Mouse (Mus musculus) forebrain, embryonic 12.5 days (tissue): ENCODE results near the gene Zbtb1. TPM values are rescaled to one million over a fixed set of nuclear protein-coding genes. Genes with fewer than 3 reads are reported as not detected.
"Not testable (repeated sequence)": the region's sequence is repeated elsewhere in the genome, so short reads cannot be mapped to it uniquely, and the experiment has no call there.

Source experiments
- ATAC-seq: fragments of 200-750 bp; cut with Nextera tagmentation; 2 replicates; pipeline ENCODE4 v1.8.0; 2017; ENCODE audit warnings: moderate TSS enrichment; ENCODE audit not compliant: low FRiP score
- H3K27ac ChIP-seq: fragments of 300-500 bp; sonication (generic); 2 replicates; pipeline ENCODE4 v1.5.1; 2016; ENCODE audit warnings: mild to moderate bottlenecking
- H3K27me3 ChIP-seq: fragments of 300-500 bp; sonication (generic); 2 replicates; pipeline ENCODE4 v1.6.1; 2016; ENCODE audit warnings: mild to moderate bottlenecking
- H3K36me3 ChIP-seq: fragments of 300-500 bp; sonication (generic); replicated peaks from 2 replicates; pipeline ENCODE4 v1.6.1; 2016; ENCODE audit warnings: mild to moderate bottlenecking
- H3K4me1 ChIP-seq: fragments of 300-500 bp; sonication (generic); 2 replicates; pipeline ENCODE4 v1.6.1; 2016
- H3K4me2 ChIP-seq: fragments of 300-500 bp; sonication (generic); 2 replicates; pipeline ENCODE4 v1.6.1; 2016; ENCODE audit warnings: mild to moderate bottlenecking, moderate library complexity
- H3K4me3 ChIP-seq: fragments of 300-500 bp; sonication (generic); replicated peaks from 2 replicates; pipeline ENCODE4 v1.5.1; 2016; ENCODE audit warnings: mild to moderate bottlenecking
- H3K9ac ChIP-seq: fragments of 300-500 bp; sonication (generic); 2 replicates; pipeline ENCODE4 v1.6.1; 2016; ENCODE audit warnings: mild to moderate bottlenecking
- H3K9me3 ChIP-seq: fragments of 300-500 bp; sonication (generic); 2 replicates; pipeline ENCODE4 v1.6.1; 2016
- WGBS: fragments of 180-500 bp; shearing (Covaris S2); methylation state at CpG from one replicate; pipeline ENCODE4 v1.1.7; 2016; 5-methylcytosine and 5-hydroxymethylcytosine counted together
- polyA plus RNA-seq: library from polyadenylated mRNA; unstranded; fragments of >200 nt; fragmentation: Nextera tagmentation; extraction: Ambion mirVana; gene quantifications from 2 replicates; pipeline ENCODE4 v1.2.1, GENCODE M21; 2016

Gene Zbtb1
- polyA plus RNA-seq, 1 experiment from 2014 or later: 8.5 TPM

- 0 out of 2 replicates have a peak, but pooled peaks have one; percentile 46 for ATAC-seq
- H3K27ac ChIP-seq: no peak within 1 kb of the TSS
Observed at GRCm38 (mm10) chr12:76417433-76417854, 47.4 kb downstream of the Zbtb1 start, which contains the start of gene Ppp1r36. Gene Ppp1r36 (plus strand): TSS chr12:76417538.

GRCm38 (mm10) chr12:76418346-76418745 is 48.3 kb downstream of the Zbtb1 start:
- H3K9me3 ChIP-seq: peaks cover 6% of the 10 kb centered on the region; the same call in 1 of the 2 replicates
- peaks cover 7% of the 10 kb centered on the region for H3K4me1 ChIP-seq
- H3K4me2 ChIP-seq: no peak overlapping the region
- H3K27me3 ChIP-seq: peaks cover 26% of the 10 kb centered on the region
- H3K27ac ChIP-seq: no peak overlapping the region
- ATAC-seq: no peak
- 94% methylated on average over 5 of the region's 5 CpGs for WGBS
- H3K4me3 ChIP-seq: no peak overlapping the region
- H3K36me3 ChIP-seq: no peaks in the 10 kb centered on the region
- no peak overlapping the region for H3K9ac ChIP-seq

More at GRCm38 (mm10) chr12:76417433-76417854, 47.4 kb downstream of the Zbtb1 start, which contains the start of gene Ppp1r36:
- H3K27me3 ChIP-seq: peaks cover 26% of the 10 kb centered on the region
- peak within 1 kb of the TSS; percentile 38; the same call in 1 of the 2 replicates for H3K9ac ChIP-seq
- H3K4me1 ChIP-seq: peaks cover 7% of the 10 kb centered on the region
- peak within 1 kb of the TSS; percentile 45 for H3K4me3 ChIP-seq
- peaks cover 6% of the 10 kb centered on the region; the same call in 1 of the 2 replicates for H3K9me3 ChIP-seq
- no peaks in the 10 kb centered on the region for H3K36me3 ChIP-seq
- H3K4me2 ChIP-seq: peak within 1 kb of the TSS; percentile 79
- WGBS: under 1% methylated on average over 37 of the region's 37 CpGs

- no peak for ATAC-seq
- Histone ChIP-seq H3K4me2 (no peak overlapping the region), H3K27ac (no peak overlapping the region), H3K4me1 (no peaks in the 10 kb centered on the region), H3K9ac (no peak overlapping the region), H3K4me3 (no peak overlapping the region), H3K27me3 (no peaks in the 10 kb centered on the region), H3K36me3 (no peaks in the 10 kb centered on the region), H3K9me3 (no peaks in the 10 kb centered on the region)
- WGBS: 94% methylated on average over 3 of the region's 3 CpGs
Observed at GRCm38 (mm10) chr12:76425256-76425655, 55.2 kb downstream of the Zbtb1 start.

GRCm38 (mm10) chr12:76427546-76427945 is 57.5 kb downstream of the Zbtb1 start:
- 59% methylated on average over 5 of the region's 5 CpGs for WGBS
- H3K36me3 ChIP-seq: no peaks in the 10 kb centered on the region

GRCm38 (mm10) chr12:76430879-76431406 is 60.9 kb downstream of the Zbtb1 start:
- H3K4me2 ChIP-seq: no peak overlapping the region
- ATAC-seq: no peak
- H3K27me3 ChIP-seq: peaks cover 22% of the 10 kb centered on the region
- H3K36me3 ChIP-seq: no peaks in the 10 kb centered on the region
- no peak overlapping the region for H3K9ac ChIP-seq
- H3K9me3 ChIP-seq: no peaks in the 10 kb centered on the region
- H3K4me1 ChIP-seq: peaks cover 5% of the 10 kb centered on the region; the same call in 1 of the 2 replicates
- H3K4me3 ChIP-seq: no peak overlapping the region
- no peak overlapping the region for H3K27ac ChIP-seq
- 69% methylated on average over 5 of the region's 5 CpGs for WGBS

More at GRCm38 (mm10) chr12:76427546-76427945, 57.5 kb downstream of the Zbtb1 start:
- ATAC-seq: no peak
- H3K9me3 ChIP-seq: no peaks in the 10 kb centered on the region
- no peak overlapping the region for H3K9ac ChIP-seq
- H3K27ac ChIP-seq: no peak overlapping the region
- H3K4me1 ChIP-seq: no peaks in the 10 kb centered on the region
- no peak overlapping the region for H3K4me2 ChIP-seq
- no peaks in the 10 kb centered on the region for H3K27me3 ChIP-seq
- no peak overlapping the region for H3K4me3 ChIP-seq

GRCm38 (mm10) chr12:76431431-76431830 is 61.4 kb downstream of the Zbtb1 start:
- H3K4me2 ChIP-seq: no peak overlapping the region
- no peaks in the 10 kb centered on the region for H3K36me3 ChIP-seq
- no peaks in the 10 kb centered on the region for H3K9me3 ChIP-seq
- no peak for ATAC-seq
- WGBS: 91% methylated on average over 6 of the region's 6 CpGs
- H3K27me3 ChIP-seq: peaks cover 27% of the 10 kb centered on the region
- no peak overlapping the region for H3K27ac ChIP-seq
- no peak overlapping the region for H3K9ac ChIP-seq
- H3K4me3 ChIP-seq: no peak overlapping the region
- peaks cover 5% of the 10 kb centered on the region; the same call in 1 of the 2 replicates for H3K4me1 ChIP-seq

GRCm38 (mm10) chr12:76434111-76434510 is 64.0 kb downstream of the Zbtb1 start:
- Histone ChIP-seq H3K4me3 (no peak overlapping the region), H3K27me3 (peaks cover 27% of the 10 kb centered on the region), H3K4me2 (no peak overlapping the region), H3K27ac (no peak overlapping the region), H3K9me3 (no peaks in the 10 kb centered on the region), H3K9ac (no peak overlapping the region), H3K36me3 (no peaks in the 10 kb centered on the region), H3K4me1 (peaks cover 5% of the 10 kb centered on the region; the same call in 1 of the 2 replicates)
- no peak for ATAC-seq
- 47% methylated on average over 7 of the region's 7 CpGs for WGBS

- ATAC-seq: no peak
- 0 out of 2 replicates have a peak overlapping the region, but pooled peaks have one; percentile 21 for H3K9ac ChIP-seq
- no peaks in the 10 kb centered on the region for H3K9me3 ChIP-seq
- H3K4me3 ChIP-seq: peak overlapping the region; percentile 28
- H3K27ac ChIP-seq: no peak overlapping the region
- H3K4me2 ChIP-seq: peak overlapping the region; percentile 53
- WGBS: 3% methylated on average over 16 of the region's 17 CpGs
- peaks cover 5% of the 10 kb centered on the region; the same call in 1 of the 2 replicates for H3K4me1 ChIP-seq
- H3K36me3 ChIP-seq: no peaks in the 10 kb centered on the region
- H3K27me3 ChIP-seq: peaks cover 27% of the 10 kb centered on the region
Observed at GRCm38 (mm10) chr12:76435084-76435483, 65.0 kb downstream of the Zbtb1 start.

GRCm38 (mm10) chr12:76435549-76435948 is 65.5 kb downstream of the Zbtb1 start:
- no peaks in the 10 kb centered on the region for H3K36me3 ChIP-seq
- 0 out of 2 replicates have a peak overlapping the region, but pooled peaks have one; percentile 21 for H3K9ac ChIP-seq
- peak overlapping the region; percentile 28; the same call in 1 of the 2 replicates for H3K4me3 ChIP-seq
- H3K4me1 ChIP-seq: peaks cover 5% of the 10 kb centered on the region; the same call in 1 of the 2 replicates
- 36% methylated on average over 8 of the region's 8 CpGs for WGBS
- H3K27me3 ChIP-seq: peaks cover 27% of the 10 kb centered on the region
- H3K27ac ChIP-seq: no peak overlapping the region
- H3K9me3 ChIP-seq: no peaks in the 10 kb centered on the region
- peak overlapping the region; percentile 53 for H3K4me2 ChIP-seq
- no peak for ATAC-seq

- H3K4me3 ChIP-seq: not testable (repeated sequence)
- WGBS: 81% methylated on average over 6 of the region's 6 CpGs
Observed at GRCm38 (mm10) chr12:76443488-76443887, 73.4 kb downstream of the Zbtb1 start.

GRCm38 (mm10) chr12:76444359-76444772 is 74.3 kb downstream of the Zbtb1 start:
- Histone ChIP-seq H3K27me3 (no peaks in the 10 kb centered on the region), H3K27ac (no peak overlapping the region), H3K9me3 (no peaks in the 10 kb centered on the region), H3K9ac (no peak overlapping the region), H3K4me2 (no peak overlapping the region), H3K4me3 (no peak overlapping the region), H3K36me3 (no peaks in the 10 kb centered on the region), H3K4me1 (no peaks in the 10 kb centered on the region)
- 70% methylated on average over 10 of the region's 10 CpGs for WGBS
- no peak for ATAC-seq

More at GRCm38 (mm10) chr12:76443488-76443887, 73.4 kb downstream of the Zbtb1 start:
- H3K9me3 ChIP-seq, H3K4me1 ChIP-seq, H3K27me3 ChIP-seq, H3K36me3 ChIP-seq, ATAC-seq, H3K4me2 ChIP-seq, H3K27ac ChIP-seq, H3K9ac ChIP-seq: not testable (repeated sequence)

- no peak overlapping the region for H3K9ac ChIP-seq
- no peaks in the 10 kb centered on the region for H3K9me3 ChIP-seq
- no peak for ATAC-seq
- H3K4me2 ChIP-seq: no peak overlapping the region
- no peaks in the 10 kb centered on the region for H3K27me3 ChIP-seq
- no peaks in the 10 kb centered on the region for H3K4me1 ChIP-seq
- WGBS: 79% methylated on average over 6 of the region's 6 CpGs
- H3K27ac ChIP-seq: no peak overlapping the region
- H3K36me3 ChIP-seq: no peaks in the 10 kb centered on the region
- no peak overlapping the region for H3K4me3 ChIP-seq
Observed at GRCm38 (mm10) chr12:76444862-76445261, 74.8 kb downstream of the Zbtb1 start.

GRCm38 (mm10) chr12:76446201-76446600 is 76.1 kb downstream of the Zbtb1 start:
- ATAC-seq: no peak
- Histone ChIP-seq H3K9me3 (no peaks in the 10 kb centered on the region), H3K4me3 (no peak overlapping the region), H3K27me3 (no peaks in the 10 kb centered on the region), H3K4me1 (no peaks in the 10 kb centered on the region), H3K9ac (no peak overlapping the region), H3K4me2 (no peak overlapping the region), H3K36me3 (no peaks in the 10 kb centered on the region), H3K27ac (no peak overlapping the region)
- 91% methylated on average over 11 of the region's 11 CpGs for WGBS
